Mouse (Mus musculus) kidney, postnatal 0 days (tissue): ENCODE data around the gene Prss35. TPM values are rescaled to one million over a fixed set of nuclear protein-coding genes. Genes with fewer than 3 reads are reported as not detected.

Experiments
- ATAC-seq: fragments of 200-750 bp; cut with Nextera tagmentation; replicated peaks from 2 replicates; pipeline ENCODE4 v1.8.0; 2017; ENCODE audit warnings: low read depth, moderate number of reproducible peaks, moderate TSS enrichment, moderate library complexity; ENCODE audit not compliant: low FRiP score
- DNase-seq: peaks from one replicate; pipeline ENCODE4 v3.0.0-alpha.2; 2016; ENCODE audit warnings: low spot score
- H3K27ac ChIP-seq: fragments of 300-500 bp; sonication (generic); 2 replicates; pipeline ENCODE4 v1.5.1; 2014; ENCODE audit warnings: mild to moderate bottlenecking
- H3K27me3 ChIP-seq: fragments of 300-500 bp; sonication (generic); 2 replicates; pipeline ENCODE4 v1.6.1; 2014; ENCODE audit warnings: low read length, mixed read lengths; ENCODE audit not compliant: insufficient read depth
- H3K36me3 ChIP-seq: fragments of 300-500 bp; sonication (generic); 2 replicates; pipeline ENCODE4 v1.6.1; 2014; ENCODE audit warnings: low read length, mixed read lengths; ENCODE audit not compliant: insufficient read depth
- H3K4me1 ChIP-seq: fragments of 300-500 bp; sonication (generic); replicated peaks from 2 replicates; pipeline ENCODE4 v1.6.1; 2014; ENCODE audit warnings: antibody characterized with exemption, low read length, mixed read lengths; ENCODE audit not compliant: insufficient read depth
- H3K4me2 ChIP-seq: fragments of 300-500 bp; sonication (generic); 2 replicates; pipeline ENCODE4 v1.6.1; 2014; ENCODE audit warnings: mild to moderate bottlenecking, low read length, moderate library complexity, mixed read lengths
- H3K4me3 ChIP-seq: fragments of 300-500 bp; sonication (generic); replicated peaks from 2 replicates; pipeline ENCODE4 v1.5.1; 2014; ENCODE audit warnings: low read depth, low read length
- H3K9ac ChIP-seq: fragments of 300-500 bp; sonication (generic); 2 replicates; pipeline ENCODE4 v1.6.1; 2014; ENCODE audit warnings: low read depth, low read length
- H3K9me3 ChIP-seq: fragments of 300-500 bp; sonication (generic); replicated peaks from 2 replicates; pipeline ENCODE4 v1.6.1; 2016; ENCODE audit warnings: low read length, inconsistent platforms, mixed read lengths
- CTCF ChIP-seq: IDR thresholded peaks from 2 replicates; pipeline ENCODE4 v1.5.1; 2016; ENCODE audit warnings: antibody characterized with exemption, low read depth, mild to moderate bottlenecking, moderate library complexity
- WGBS: fragments of 180-500 bp; shearing (Covaris S2); extraction: QIAGEN DNeasy Blood & Tissue Kit; methylation state at CpG from one replicate; pipeline ENCODE4 v1.1.7; 2014; 5-methylcytosine and 5-hydroxymethylcytosine counted together
- polyA plus RNA-seq: library from polyadenylated mRNA; unstranded; fragments of >200 nt; fragmentation: Nextera tagmentation; extraction: Ambion mirVana; gene quantifications from 2 replicates; pipeline ENCODE4 v1.2.1, GENCODE M21; 2015

Prss35 gene
- polyA plus RNA-seq, 1 experiment from 2014 or later: 7.1 TPM

GRCm38 (mm10) chr9:86701844-86702243 is 41.6 kb upstream of the Prss35 start:
- Histone ChIP-seq H3K4me2 (no peak overlapping the region), H3K27me3 (no peaks in the 10 kb centered on the region), H3K4me1 (no peaks in the 10 kb centered on the region), H3K9me3 (no peaks in the 10 kb centered on the region), H3K4me3 (no peak overlapping the region), H3K27ac (no peak overlapping the region), H3K9ac (no peak overlapping the region), H3K36me3 (no peaks in the 10 kb centered on the region)
- ATAC-seq (no peak; the same call in 1 of the 2 replicates), DNase-seq (no peak)
- 22% methylated on average over 2 of the region's 2 CpGs for WGBS
- TF ChIP-seq CTCF: no peak

GRCm38 (mm10) chr9:86707431-86707830 is 36.0 kb upstream of the Prss35 start:
- no peak for TF ChIP-seq CTCF
- no peaks in the 10 kb centered on the region for H3K36me3 ChIP-seq
- ATAC-seq (no peak), DNase-seq (no peak)
- no peak overlapping the region for H3K4me3 ChIP-seq
- H3K27ac ChIP-seq: no peak overlapping the region
- no peaks in the 10 kb centered on the region for H3K9me3 ChIP-seq
- WGBS: 59% methylated on average over 1 of the region's 1 CpGs
- no peak overlapping the region for H3K4me2 ChIP-seq
- H3K4me1 ChIP-seq: no peaks in the 10 kb centered on the region
- no peak overlapping the region for H3K9ac ChIP-seq
- H3K27me3 ChIP-seq: no peaks in the 10 kb centered on the region

GRCm38 (mm10) chr9:86708921-86709320 is 34.5 kb upstream of the Prss35 start:
- no peak for ATAC-seq
- 49% methylated on average over 6 of the region's 6 CpGs for WGBS
- TF ChIP-seq CTCF: no peak

GRCm38 (mm10) chr9:86710091-86710634 is 33.3 kb upstream of the Prss35 start:
- H3K4me3 ChIP-seq: no peak overlapping the region
- no peaks in the 10 kb centered on the region for H3K4me1 ChIP-seq
- ATAC-seq: no peak
- no peak overlapping the region for H3K4me2 ChIP-seq
- no peak overlapping the region for H3K9ac ChIP-seq
- no peak for TF ChIP-seq CTCF
- no peaks in the 10 kb centered on the region for H3K36me3 ChIP-seq
- no peak for DNase-seq
- H3K9me3 ChIP-seq: no peaks in the 10 kb centered on the region
- WGBS: 85% methylated on average over 2 of the region's 2 CpGs
- no peak overlapping the region for H3K27ac ChIP-seq
- no peaks in the 10 kb centered on the region for H3K27me3 ChIP-seq

More at GRCm38 (mm10) chr9:86708921-86709320, 34.5 kb upstream of the Prss35 start:
- H3K4me1 ChIP-seq: no peaks in the 10 kb centered on the region
- no peaks in the 10 kb centered on the region for H3K9me3 ChIP-seq
- H3K27ac ChIP-seq: no peak overlapping the region
- no peaks in the 10 kb centered on the region for H3K36me3 ChIP-seq
- H3K4me2 ChIP-seq: no peak overlapping the region
- H3K27me3 ChIP-seq: no peaks in the 10 kb centered on the region
- H3K9ac ChIP-seq: no peak overlapping the region
- no peak overlapping the region for H3K4me3 ChIP-seq
- DNase-seq: no peak

- ATAC-seq (no peak), DNase-seq (no peak)
- Histone ChIP-seq H3K27me3 (no peaks in the 10 kb centered on the region), H3K4me1 (no peaks in the 10 kb centered on the region), H3K27ac (no peak overlapping the region), H3K36me3 (no peaks in the 10 kb centered on the region), H3K4me2 (no peak overlapping the region), H3K9ac (no peak overlapping the region), H3K4me3 (no peak overlapping the region), H3K9me3 (no peaks in the 10 kb centered on the region)
- 68% methylated on average over 2 of the region's 2 CpGs for WGBS
- TF ChIP-seq CTCF: no peak
Measured at GRCm38 (mm10) chr9:86712648-86713047, 30.8 kb upstream of the Prss35 start.

- H3K4me3 ChIP-seq: no peak overlapping the region
- no peak for DNase-seq
- no peaks in the 10 kb centered on the region for H3K36me3 ChIP-seq
- WGBS: 91% methylated on average over 3 of the region's 3 CpGs
- no peak for ATAC-seq
- H3K4me1 ChIP-seq: no peaks in the 10 kb centered on the region
- no peak overlapping the region for H3K9ac ChIP-seq
- no peak overlapping the region for H3K4me2 ChIP-seq
- TF ChIP-seq CTCF: no peak
- H3K27me3 ChIP-seq: no peaks in the 10 kb centered on the region
- no peak overlapping the region for H3K27ac ChIP-seq
- no peaks in the 10 kb centered on the region for H3K9me3 ChIP-seq
Measured at GRCm38 (mm10) chr9:86714089-86714488, 29.4 kb upstream of the Prss35 start.

GRCm38 (mm10) chr9:86716540-86716939 is 26.9 kb upstream of the Prss35 start:
- Histone ChIP-seq H3K4me3 (no peak overlapping the region), H3K4me1 (no peaks in the 10 kb centered on the region), H3K9ac (no peak overlapping the region), H3K9me3 (no peaks in the 10 kb centered on the region), H3K27me3 (no peaks in the 10 kb centered on the region), H3K27ac (no peak overlapping the region), H3K4me2 (no peak overlapping the region), H3K36me3 (no peaks in the 10 kb centered on the region)
- DNase-seq (no peak), ATAC-seq (no peak)
- WGBS: 45% methylated on average over 2 of the region's 2 CpGs
- TF ChIP-seq CTCF: no peak
